Mouse (Mus musculus): Measurements from ENCODE around the gene Etv6.

DNA sequence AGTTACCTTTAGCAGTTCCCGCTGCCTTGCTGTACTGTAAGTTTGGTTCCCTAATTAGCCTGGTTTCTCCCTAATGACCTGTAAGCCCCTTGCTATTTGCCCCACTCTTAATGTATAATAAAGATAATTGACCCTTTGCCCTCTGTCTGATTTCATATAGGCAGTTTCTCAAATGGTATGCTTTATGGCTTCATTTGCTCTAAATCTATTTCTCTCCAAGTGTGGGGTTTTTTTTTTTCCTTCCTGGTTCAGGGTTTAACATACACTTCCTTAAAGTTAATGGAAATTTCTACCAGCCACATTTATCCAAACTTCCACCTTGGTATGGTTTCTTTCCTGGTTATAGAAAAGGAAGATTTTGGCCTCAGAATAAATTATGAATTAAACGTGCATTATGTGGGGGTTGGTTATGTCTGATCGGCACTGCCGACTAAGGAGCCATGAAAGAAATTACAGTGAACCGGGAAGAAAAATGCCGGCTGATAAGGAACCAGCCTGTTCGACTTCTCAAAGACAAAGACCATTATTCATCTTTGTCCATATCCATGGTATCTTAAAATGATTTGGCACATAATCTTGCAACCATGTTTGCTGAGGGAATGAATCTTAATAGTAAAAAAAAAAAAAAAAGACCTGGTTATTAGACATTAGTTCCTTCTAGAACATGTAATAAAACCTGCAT, 155.2 kb downstream of the Etv6 start:
- no peak for TF ChIP-seq CTCF (IDR thresholded peaks at IDR 0.05; ENCODE audit: insufficient read depth, low read length)
- no peak for TF ChIP-seq POLR2A (IDR thresholded peaks at IDR 0.05; ENCODE audit: borderline replicate concordance, extremely low read depth, low read depth, low read length)
